Mouse (Mus musculus): ENCODE results near the gene Topbp1. TPM values are rescaled to one million over a fixed set of nuclear protein-coding genes. Genes with fewer than 3 reads are reported as not detected.
"Not testable (repeated sequence)": the region's sequence is repeated elsewhere in the genome, so short reads cannot be mapped to it uniquely, and the experiment has no call there.

Gene Topbp1
- polyA plus RNA-seq, 1 experiment from 2014 or later: 74.1 TPM

GRCm38 (mm10) chr9:103302239-103302638, 2.8 kb upstream of the Topbp1 start:
- no peak overlapping the region for H3K27ac ChIP-seq
- no peak overlapping the region for H3K4me3 ChIP-seq
- 72% methylated on average over 4 of the region's 4 CpGs for WGBS (ENCODE audit: insufficient replicate concordance)
- ATAC-seq: no peak
- H3K36me3 ChIP-seq: peaks cover 6% of the 10 kb centered on the region
- no peak overlapping the region for H3K9ac ChIP-seq
- H3K27me3 ChIP-seq (replicated peaks): no peaks in the 10 kb centered on the region
- peaks cover 34% of the 10 kb centered on the region for H3K4me1 ChIP-seq
- H3K4me2 ChIP-seq: no peak overlapping the region
- no peaks in the 10 kb centered on the region for H3K9me3 ChIP-seq (replicated peaks)

GRCm38 (mm10) chr9:103302666-103303065, 2.3 kb upstream of the Topbp1 start:
- Histone ChIP-seq H3K4me2 (no peak overlapping the region), H3K27ac (peak overlapping the region; percentile 16; the same call in 1 of the 2 replicates), H3K9me3 (replicated peaks) (no peaks in the 10 kb centered on the region), H3K4me1 (peaks cover 38% of the 10 kb centered on the region), H3K27me3 (replicated peaks) (no peaks in the 10 kb centered on the region), H3K9ac (no peak overlapping the region), H3K36me3 (peaks cover 10% of the 10 kb centered on the region), H3K4me3 (no peak overlapping the region)
- no peak for ATAC-seq
- WGBS (ENCODE audit: insufficient replicate concordance): 26% methylated on average over 3 of the region's 3 CpGs

- Histone ChIP-seq H3K4me2 (peak overlapping the region; percentile 85), H3K36me3 (peaks cover 38% of the 10 kb centered on the region), H3K9me3 (replicated peaks) (no peaks in the 10 kb centered on the region), H3K27ac (peak overlapping the region; percentile 91), H3K4me1 (peaks cover 46% of the 10 kb centered on the region), H3K4me3 (peak overlapping the region; percentile 94), H3K27me3 (replicated peaks) (no peaks in the 10 kb centered on the region), H3K9ac (peak overlapping the region; percentile 92)
- peak; percentile 78 for ATAC-seq
- WGBS (ENCODE audit: insufficient replicate concordance): under 1% methylated on average over 40 of the region's 40 CpGs
Observed at GRCm38 (mm10) chr9:103305332-103306041, 472 bp downstream of the Topbp1 start.

- Histone ChIP-seq H3K4me2 (no peak overlapping the region), H3K36me3 (peaks cover 79% of the 10 kb centered on the region), H3K27me3 (replicated peaks) (no peaks in the 10 kb centered on the region), H3K4me3 (no peak overlapping the region), H3K4me1 (peaks cover 23% of the 10 kb centered on the region), H3K9me3 (replicated peaks) (no peaks in the 10 kb centered on the region), H3K27ac (no peak overlapping the region), H3K9ac (no peak overlapping the region)
- WGBS (ENCODE audit: insufficient replicate concordance): 79% methylated on average over 6 of the region's 6 CpGs
- ATAC-seq: no peak
Observed at GRCm38 (mm10) chr9:103309832-103310231, 4.8 kb downstream of the Topbp1 start.

GRCm38 (mm10) chr9:103324678-103325077, 19.7 kb downstream of the Topbp1 start:
- Histone ChIP-seq H3K4me3 (no peak overlapping the region), H3K4me2 (no peak overlapping the region), H3K9me3 (replicated peaks) (no peaks in the 10 kb centered on the region), H3K9ac (no peak overlapping the region), H3K27ac (0 out of 2 replicates have a peak overlapping the region, but pooled peaks have one; percentile 9), H3K4me1 (peaks cover 26% of the 10 kb centered on the region), H3K27me3 (replicated peaks) (no peaks in the 10 kb centered on the region), H3K36me3 (peaks cover 100% of the 10 kb centered on the region)
- no peak for ATAC-seq
- WGBS (ENCODE audit: insufficient replicate concordance): 87% methylated on average over 1 of the region's 2 CpGs

- Histone ChIP-seq H3K9ac (peak overlapping the region; percentile 50), H3K4me3 (0 out of 2 replicates have a peak overlapping the region, but pooled peaks have one; percentile 1), H3K27me3 (replicated peaks) (no peaks in the 10 kb centered on the region), H3K36me3 (peaks cover 100% of the 10 kb centered on the region), H3K4me2 (peak overlapping the region; percentile 51), H3K4me1 (peaks cover 26% of the 10 kb centered on the region), H3K27ac (peak overlapping the region; percentile 88), H3K9me3 (replicated peaks) (no peaks in the 10 kb centered on the region)
- WGBS (ENCODE audit: insufficient replicate concordance): 37% methylated on average over 9 of the region's 9 CpGs
- peak; percentile 98 for ATAC-seq
Observed at GRCm38 (mm10) chr9:103326449-103326848, 21.4 kb downstream of the Topbp1 start.

- Histone ChIP-seq H3K4me2 (no peak overlapping the region), H3K36me3 (peaks cover 100% of the 10 kb centered on the region), H3K27ac (no peak overlapping the region), H3K27me3 (replicated peaks) (no peaks in the 10 kb centered on the region), H3K9ac (no peak overlapping the region), H3K4me3 (no peak overlapping the region), H3K9me3 (replicated peaks) (no peaks in the 10 kb centered on the region), H3K4me1 (peaks cover 1% of the 10 kb centered on the region; the same call in 1 of the 2 replicates)
- no peak for ATAC-seq
- WGBS (ENCODE audit: insufficient replicate concordance): 73% methylated on average over 6 of the region's 6 CpGs
Observed at GRCm38 (mm10) chr9:103332663-103333062, 27.6 kb downstream of the Topbp1 start.

GRCm38 (mm10) chr9:103336912-103337311, 31.9 kb downstream of the Topbp1 start:
- Histone ChIP-seq H3K9me3 (replicated peaks) (no peaks in the 10 kb centered on the region), H3K27me3 (replicated peaks) (no peaks in the 10 kb centered on the region), H3K36me3 (peaks cover 98% of the 10 kb centered on the region), H3K4me2 (no peak overlapping the region), H3K27ac (no peak overlapping the region), H3K4me3 (no peak overlapping the region), H3K4me1 (no peaks in the 10 kb centered on the region), H3K9ac (no peak overlapping the region)
- ATAC-seq: peak; percentile 18; the same call in 1 of the 2 replicates

- H3K4me2 ChIP-seq: no peak overlapping the region
- no peaks in the 10 kb centered on the region for H3K9me3 ChIP-seq (replicated peaks)
- H3K27ac ChIP-seq: peak overlapping the region; percentile 5; the same call in 1 of the 2 replicates
- H3K9ac ChIP-seq: no peak overlapping the region
- 57% methylated on average over 4 of the region's 4 CpGs for WGBS (ENCODE audit: insufficient replicate concordance)
- ATAC-seq: peak; percentile 36; the same call in 1 of the 2 replicates
- peaks cover 97% of the 10 kb centered on the region for H3K36me3 ChIP-seq
- no peaks in the 10 kb centered on the region for H3K27me3 ChIP-seq (replicated peaks)
- peaks cover 28% of the 10 kb centered on the region for H3K4me1 ChIP-seq
- H3K4me3 ChIP-seq: no peak overlapping the region
Observed at GRCm38 (mm10) chr9:103347045-103347444, 42.0 kb downstream of the Topbp1 start.

- no peak overlapping the region for H3K4me2 ChIP-seq
- peaks cover 28% of the 10 kb centered on the region for H3K4me1 ChIP-seq
- no peak overlapping the region for H3K4me3 ChIP-seq
- 66% methylated on average over 1 of the region's 1 CpGs for WGBS (ENCODE audit: insufficient replicate concordance)
- no peak for ATAC-seq
- H3K9me3 ChIP-seq (replicated peaks): no peaks in the 10 kb centered on the region
- H3K36me3 ChIP-seq: peaks cover 96% of the 10 kb centered on the region
- H3K9ac ChIP-seq: no peak overlapping the region
- no peak overlapping the region for H3K27ac ChIP-seq
- H3K27me3 ChIP-seq (replicated peaks): no peaks in the 10 kb centered on the region
Observed at GRCm38 (mm10) chr9:103347996-103348490, 43.0 kb downstream of the Topbp1 start.

- H3K4me3 ChIP-seq: no peak overlapping the region
- no peak overlapping the region for H3K4me2 ChIP-seq
- no peaks in the 10 kb centered on the region for H3K27me3 ChIP-seq (replicated peaks)
- peaks cover 92% of the 10 kb centered on the region for H3K36me3 ChIP-seq
- peaks cover 28% of the 10 kb centered on the region for H3K4me1 ChIP-seq
- no peak overlapping the region for H3K27ac ChIP-seq
- H3K9ac ChIP-seq: no peak overlapping the region
- H3K9me3 ChIP-seq (replicated peaks): no peaks in the 10 kb centered on the region
- no peak for ATAC-seq
Observed at GRCm38 (mm10) chr9:103348791-103349190, 43.8 kb downstream of the Topbp1 start.

GRCm38 (mm10) chr9:103353500-103354260, 48.7 kb downstream of the Topbp1 start:
- not testable (repeated sequence) for H3K9me3 ChIP-seq (replicated peaks); H3K4me3 ChIP-seq; H3K27me3 ChIP-seq (replicated peaks); H3K27ac ChIP-seq; H3K9ac ChIP-seq; H3K4me2 ChIP-seq; ATAC-seq
- WGBS (ENCODE audit: insufficient replicate concordance): 77% methylated on average over 7 of the region's 7 CpGs
- H3K36me3 ChIP-seq: peaks cover 81% of the 10 kb centered on the region
- H3K4me1 ChIP-seq: peaks cover 12% of the 10 kb centered on the region
